Mouse (Mus musculus) ES-E14 (cell line): ENCODE measurements around the gene Khdc1c.

Experiments
- CHD2 ChIP-seq: IDR thresholded peaks from 2 replicates; pipeline ENCODE4 v1.6.1; 2014; ENCODE audit warnings: mild to moderate bottlenecking, low read depth, low read length, inconsistent platforms
- HCFC1 ChIP-seq: IDR thresholded peaks from 2 replicates; pipeline ENCODE4 v1.6.1; 2012; ENCODE audit warnings: low read length, inconsistent platforms, borderline replicate concordance; ENCODE audit not compliant: insufficient read depth
- ZC3H11A ChIP-seq: IDR thresholded peaks from 2 replicates; pipeline ENCODE4 v1.6.1; 2012; ENCODE audit warnings: low read depth, mild to moderate bottlenecking, inconsistent platforms, low read length, borderline replicate concordance

- TF ChIP-seq HCFC1 = no peak
- TF ChIP-seq CHD2 = no peak
- no peak for TF ChIP-seq ZC3H11A
Measured at GRCm38 (mm10) chr1:21321656-21322055, 46.5 kb upstream of the Khdc1c start.
